Mouse (Mus musculus) cerebral cortex, adult 2 months (tissue): ENCODE results near the gene Atp5s.

Experiments used
- WGBS: fragments of 180-500 bp; shearing (Covaris S2); methylation state at CpG from one replicate; pipeline ENCODE4 v1.1.7; 2018; 5-methylcytosine and 5-hydroxymethylcytosine counted together

The Atp5s gene

GRCm38 (mm10) chr12:69781935-69782650 lies 57.3 kb downstream of the Atp5s start:
- WGBS: 88% methylated on average over 10 of the region's 10 CpGs

- WGBS: 88% methylated on average over 6 of the region's 6 CpGs
Measured at GRCm38 (mm10) chr12:69783247-69784025, 58.7 kb downstream of the Atp5s start.

DNA sequence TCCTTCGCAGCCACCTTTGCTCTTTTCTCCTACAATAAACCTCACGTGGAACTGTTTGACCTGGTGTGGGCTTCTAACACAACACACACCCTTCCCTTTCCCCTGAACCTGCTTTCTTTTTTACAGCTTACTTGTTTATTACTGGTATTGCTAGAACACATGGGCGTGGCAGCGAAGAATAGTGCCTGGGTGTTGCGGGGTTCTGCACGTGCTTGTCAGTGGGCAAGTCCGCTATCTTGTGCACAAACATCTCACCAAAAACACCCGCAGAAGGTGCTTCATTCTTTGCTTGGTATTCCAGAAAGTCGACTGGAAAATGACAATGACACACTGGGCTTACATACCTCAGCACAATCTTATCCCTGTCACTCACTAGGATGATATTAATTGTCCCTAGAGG lies 60.7 kb downstream of the Atp5s start:
- WGBS: 91% methylated on average over 9 of the region's 9 CpGs

GRCm38 (mm10) chr12:69788380-69788779 lies 63.6 kb downstream of the Atp5s start:
- 92% methylated on average over 5 of the region's 5 CpGs for WGBS

- WGBS: 32% methylated on average over 27 of the region's 27 CpGs
Measured at GRCm38 (mm10) chr12:69789766-69790529, 65.2 kb downstream of the Atp5s start.

GRCm38 (mm10) chr12:69790530-69791505 lies 66.1 kb downstream of the Atp5s start, which contains the start of gene Cdkl1:
TSS of gene Cdkl1 (minus strand) at chr12:69791267.
- WGBS: under 1% methylated on average over 45 of the region's 45 CpGs
